In the genomic region with DNA sequence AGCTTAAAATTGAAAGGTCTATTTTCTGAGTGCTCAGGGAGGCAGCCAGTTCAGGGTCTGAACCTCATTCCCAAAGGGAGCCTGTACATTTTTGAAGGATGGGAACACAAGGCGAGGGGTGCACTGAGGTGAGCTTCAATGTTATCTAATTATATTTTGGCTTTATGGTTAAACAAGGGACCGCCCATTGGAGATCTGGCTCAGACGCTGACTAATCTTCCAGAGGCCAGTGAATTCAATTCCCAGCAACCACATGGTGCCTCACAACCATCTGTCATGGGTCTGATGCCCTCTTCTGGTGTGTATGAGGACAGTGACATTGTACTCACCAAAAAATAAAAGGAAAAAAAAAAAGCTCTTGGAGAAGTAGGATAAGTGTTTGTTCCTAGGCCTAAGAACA, we compare ENCODE assay signal across 28 mouse cellular contexts.
DNase-seq lines count a peak whose midpoint lies in the region; ATAC-seq and TF ChIP-seq lines count a peak whose summit lies in the region.
"Had no signal": no experiment of that assay in that cellular context is flagged by ENCODE, and none has a peak within 500 bp of the region (broad histone marks: within the 10 kb centered on the region; RNA-seq: fewer than 3 reads in every experiment).

No protein-coding gene starts in this region.

- 60% methylated on average over 3 of the region's 3 CpGs for WGBS in hindbrain, postnatal 0 days
- 63% methylated on average over 3 of the region's 3 CpGs for WGBS in hindbrain, embryonic 16.5 days

- H3K27me3 ChIP-seq in hindbrain, postnatal 0 days (ENCODE audit: insufficient read depth, low read length) = no peaks in the 10 kb centered on the region
- H3K27me3 ChIP-seq in hindbrain, embryonic 16.5 days (replicated peaks; ENCODE audit: control insufficient read depth, insufficient read depth, low read length) = no peaks in the 10 kb centered on the region
- H3K27me3 ChIP-seq: embryonic facial prominence, embryonic 13.5 days; hindbrain, embryonic 15.5 days; intestine, embryonic 15.5 days; limb, embryonic 12.5 days; liver, embryonic 15.5 days; neural tube, embryonic 13.5 days had no signal

- peak; percentile 43; the same call in 1 of the 2 replicates for ATAC-seq in hindbrain, postnatal 0 days
- no peak for ATAC-seq in hindbrain, embryonic 16.5 days
- ATAC-seq in cerebellum, adult (ENCODE audit: insufficient number of reproducible peaks, low FRiP score, low TSS enrichment) = peak; percentile 85
- no peak for ATAC-seq in CD4-positive, CD25-positive, alpha-beta regulatory T cell, adult 4 months
- ATAC-seq: activated CD4-positive, CD25-positive, alpha-beta regulatory T cell, adult 4 months; forebrain, embryonic 16.5 days; intestine, embryonic 15.5 days had no signal

- H3K4me2 ChIP-seq in hindbrain, postnatal 0 days (ENCODE audit: low read depth, low read length) = no peak overlapping the region
- H3K4me2 ChIP-seq in hindbrain, embryonic 16.5 days (ENCODE audit: low read length) = no peak overlapping the region
- H3K4me2 ChIP-seq: embryonic facial prominence, embryonic 13.5 days; hindbrain, embryonic 15.5 days; intestine, embryonic 15.5 days; limb, embryonic 12.5 days; liver, embryonic 15.5 days; lung, embryonic 14.5 days; midbrain, embryonic 11.5 days; neural tube, embryonic 13.5 days had no signal

- no peak overlapping the region for H3K4me3 ChIP-seq in hindbrain, postnatal 0 days (ENCODE audit: low read length)
- H3K4me3 ChIP-seq in hindbrain, embryonic 16.5 days (ENCODE audit: low read length) = no peak overlapping the region
- H3K4me3 ChIP-seq: embryonic facial prominence, embryonic 13.5 days; forebrain, embryonic 10.5 days; gastrocnemius, adult 2 months; hindbrain, embryonic 10.5 days; hindbrain, embryonic 15.5 days; intestine, embryonic 15.5 days; limb, embryonic 12.5 days; liver, embryonic 15.5 days; neural tube, embryonic 13.5 days had no signal

- no peaks in the 10 kb centered on the region for H3K36me3 ChIP-seq in hindbrain, postnatal 0 days (ENCODE audit: insufficient read depth, low read length)
- no peaks in the 10 kb centered on the region for H3K36me3 ChIP-seq in hindbrain, embryonic 16.5 days (ENCODE audit: control insufficient read depth, insufficient read depth, low read length)
- H3K36me3 ChIP-seq: embryonic facial prominence, embryonic 13.5 days; forebrain, embryonic 10.5 days; hindbrain, embryonic 10.5 days; hindbrain, embryonic 15.5 days; intestine, embryonic 15.5 days; limb, embryonic 12.5 days; liver, embryonic 15.5 days; neural tube, embryonic 13.5 days had no signal

- peak; percentile 30; the same call in 1 of the 2 replicates for TF ChIP-seq CTCF in hindbrain, postnatal 0 days (IDR thresholded peaks at IDR 0.05; ENCODE audit: low read depth)

- H3K9ac ChIP-seq in hindbrain, postnatal 0 days (replicated peaks; ENCODE audit: low read length) = no peak overlapping the region
- H3K9ac ChIP-seq in hindbrain, embryonic 16.5 days (ENCODE audit: low read depth, low read length) = no peak overlapping the region
- H3K9ac ChIP-seq: embryonic facial prominence, embryonic 13.5 days; hindbrain, embryonic 15.5 days; intestine, embryonic 15.5 days; limb, embryonic 12.5 days; liver, embryonic 15.5 days; lung, embryonic 14.5 days; neural tube, embryonic 13.5 days had no signal

- no peaks in the 10 kb centered on the region for H3K9me3 ChIP-seq in hindbrain, postnatal 0 days (ENCODE audit: low read length)
- H3K9me3 ChIP-seq in hindbrain, embryonic 16.5 days (ENCODE audit: control insufficient read depth, low read length) = no peaks in the 10 kb centered on the region
- H3K9me3 ChIP-seq: embryonic facial prominence, embryonic 13.5 days; forebrain, embryonic 10.5 days; hindbrain, embryonic 10.5 days; hindbrain, embryonic 15.5 days; intestine, embryonic 15.5 days; limb, embryonic 12.5 days; liver, embryonic 15.5 days; neural tube, embryonic 13.5 days had no signal

- no peak overlapping the region for H3K27ac ChIP-seq in hindbrain, postnatal 0 days
- no peak overlapping the region for H3K27ac ChIP-seq in hindbrain, embryonic 16.5 days (ENCODE audit: low read depth, low read length)
- H3K27ac ChIP-seq: embryonic facial prominence, embryonic 13.5 days; forebrain, embryonic 10.5 days; gastrocnemius, adult 2 months; hindbrain, embryonic 10.5 days; hindbrain, embryonic 15.5 days; intestine, embryonic 15.5 days; kidney, postnatal 0 days; limb, embryonic 12.5 days; liver, embryonic 15.5 days; neural tube, embryonic 13.5 days had no signal

- H3K4me1 ChIP-seq in hindbrain, postnatal 0 days (ENCODE audit: insufficient read depth, low read length) = no peaks in the 10 kb centered on the region
- no peaks in the 10 kb centered on the region for H3K4me1 ChIP-seq in hindbrain, embryonic 16.5 days (ENCODE audit: control insufficient read depth, insufficient read depth, low read depth, low read length)
- H3K4me1 ChIP-seq: hindbrain, embryonic 10.5 days; hindbrain, embryonic 15.5 days; intestine, embryonic 15.5 days; limb, embryonic 12.5 days; liver, embryonic 15.5 days; neural tube, embryonic 13.5 days had no signal

- peak; percentile 66 for DNase-seq in hindbrain, postnatal 0 days (ENCODE audit: low spot score)
- DNase-seq in cerebellum, adult 8-10 months = peak; percentile 60
- peak; percentile 69 to 80 for DNase-seq in cerebellum, postnatal 25 days
- DNase-seq in embryo, embryonic 10.5 days (ENCODE audit: low spot score) = no peak
- DNase-seq in lung, postnatal 10 days = no peak
- DNase-seq: adrenal gland, adult 2 months; adrenal gland, postnatal 36 days; gastrocnemius, adult 2 months; heart, postnatal 14 days; kidney, adult 2 months; layer of hippocampus, postnatal 36 days; lung, embryonic 14.5 days; lung, postnatal 36 days had no signal

Comparison
In these comparisons a context has a peak if more than half of its experiments do, and no peak if none do; other contexts are left out.
1. ATAC-seq: peak in hindbrain, postnatal 0 days (single experiment) and cerebellum, adult (single experiment); none in hindbrain, embryonic 16.5 days (single experiment) and CD4-positive, CD25-positive, alpha-beta regulatory T cell, adult 4 months (single experiment).
2. DNase-seq: peak in hindbrain, postnatal 0 days (single experiment), cerebellum, adult 8-10 months (single experiment) and cerebellum, postnatal 25 days (2 of 2); none in embryo, embryonic 10.5 days (single experiment) and lung, postnatal 10 days (single experiment).